Mouse (Mus musculus): ENCODE measurements around the gene Zbtb32. TPM values are rescaled to one million over a fixed set of nuclear protein-coding genes. Genes with fewer than 3 reads are reported as not detected.

Zbtb32 gene
- total RNA-seq, 2 experiments from 2014 or later: not detected

- no peak for DNase-seq (ENCODE audit: low spot score in 2 of 2)
Observed at GRCm38 (mm10) chr7:30550603-30551002, 48.1 kb downstream of the Zbtb32 start.

DNA sequence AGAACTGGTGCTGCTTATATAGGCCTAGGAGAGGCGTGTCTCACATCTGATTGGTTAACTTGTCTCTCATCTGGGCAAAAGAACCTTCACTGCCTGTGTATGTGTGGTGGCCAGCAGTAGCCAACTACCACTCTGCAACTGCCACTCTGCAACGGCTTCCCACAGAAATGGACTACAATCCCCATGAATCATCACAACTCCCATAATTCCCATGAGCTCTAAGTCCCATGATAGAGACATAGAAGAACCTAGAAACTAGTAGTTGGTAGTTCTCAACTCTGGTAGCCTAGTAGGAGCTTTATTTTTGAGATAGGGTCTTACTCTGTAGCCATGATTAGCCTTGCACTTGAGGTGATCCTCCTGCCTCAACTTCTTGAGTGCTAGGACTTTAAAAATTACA is 48.8 kb downstream of the Zbtb32 start:
- no peak for DNase-seq (ENCODE audit: low spot score in 2 of 2)

GRCm38 (mm10) chr7:30544327-30544726 is 54.4 kb downstream of the Zbtb32 start:
- no peak for DNase-seq (ENCODE audit: low spot score in 2 of 2)

DNA sequence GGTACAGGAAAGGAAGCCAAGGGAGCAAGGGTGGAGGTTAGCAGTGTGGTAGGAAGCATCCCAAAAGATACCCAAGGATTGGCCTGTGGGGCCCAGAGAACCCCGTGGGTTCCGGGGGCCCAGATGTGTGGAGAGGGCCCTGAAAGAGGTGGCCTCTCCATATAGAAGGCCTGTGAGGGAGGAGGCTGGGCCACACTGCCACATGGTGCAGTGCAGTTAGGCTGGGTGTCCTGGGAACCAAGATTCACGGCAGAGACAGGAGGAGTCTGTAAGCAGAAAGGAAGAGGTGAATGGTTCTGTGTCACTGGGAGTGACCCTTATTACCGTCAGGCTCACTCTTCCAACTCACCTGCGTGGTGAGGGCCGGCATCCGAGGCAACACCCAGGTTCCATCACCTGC is 58.1 kb downstream of the Zbtb32 start:
- no peak for DNase-seq (ENCODE audit: low spot score in 2 of 2)

Small RNAs within 50 kb of the gene (microRNA-seq; reads per million reads assigned to microRNA genes)
- gene Gm38670: 0 reads per million in 2 experiments
- 0.25 to 0.98 reads per million in 2 experiments for gene Mir3569

Other genes starting within 250 kb of the Zbtb32 start
- 10 to 100 TPM; 29.9 to 32.6 TPM for gene Lrfn3, start 236.1 kb downstream of the Zbtb32 start, total RNA-seq (2021)
- gene Tyrobp, start 185.1 kb downstream of the Zbtb32 start, total RNA-seq (2021): 10 to 100 TPM; 29.7 to 34.3 TPM
- under 1 TPM in 1 of 2 experiments, not detected in 1; 0.99 TPM for gene Hcst, start 179.1 kb downstream of the Zbtb32 start, total RNA-seq (2021)
- 1 to 10 TPM; 3.0 to 4.2 TPM for gene Nfkbid, start 177.2 kb downstream of the Zbtb32 start, total RNA-seq (2021)
- 1,000 to 10,000 TPM; 1,425 to 1,440 TPM for gene Aplp1, start 153.4 kb downstream of the Zbtb32 start, total RNA-seq (2021)
- gene Kirrel2, start 141.2 kb downstream of the Zbtb32 start, total RNA-seq (2021): 10 to 100 TPM; 11.9 to 17.4 TPM
- 1 to 10 TPM in 1 of 2 experiments, under 1 TPM in 1; 0.96 to 1.8 TPM for gene Nphs1, start 140.6 kb downstream of the Zbtb32 start, total RNA-seq (2021)
- gene Prodh2, start 105.3 kb downstream of the Zbtb32 start, total RNA-seq (2021): not detected
- gene Arhgap33, start 63.8 kb downstream of the Zbtb32 start, total RNA-seq (2021): 100 to 1,000 TPM in 1 of 2 experiments, 10 to 100 TPM in 1; 97.4 to 108 TPM
- 1 to 10 TPM; 2.6 to 2.9 TPM for gene Hspb6, start 46.7 kb downstream of the Zbtb32 start, total RNA-seq (2021)
- gene Proser3, start 46.6 kb downstream of the Zbtb32 start, total RNA-seq (2021): 1 to 10 TPM; 4.4 to 5.2 TPM
- gene Lin37, start 39.1 kb downstream of the Zbtb32 start, total RNA-seq (2021): 10 to 100 TPM; 40.8 to 43.2 TPM
- 10 to 100 TPM; 74.6 to 75.2 TPM for gene U2af1l4, start 35.6 kb downstream of the Zbtb32 start, total RNA-seq (2021)
- gene Gm49396, start 35.6 kb downstream of the Zbtb32 start, total RNA-seq (2021): 1 to 10 TPM; 9.1 to 9.2 TPM
- 10 to 100 TPM; 89.3 to 91.7 TPM for gene Psenen, start 35.3 kb downstream of the Zbtb32 start, total RNA-seq (2021)
- gene Igflr1, start 33.5 kb downstream of the Zbtb32 start, total RNA-seq (2021): 1 to 10 TPM; 4.9 to 6.4 TPM
- gene Kmt2b, start 10.2 kb downstream of the Zbtb32 start, total RNA-seq (2021): 10 to 100 TPM; 45.3 to 47.8 TPM
- under 1 TPM; 0.38 to 0.45 TPM for gene Upk1a, start 13.9 kb upstream of the Zbtb32 start, total RNA-seq (2021)
- gene Cox6b1, start 27.2 kb upstream of the Zbtb32 start, total RNA-seq (2021): 100 to 1,000 TPM; 599 to 606 TPM
- gene Etv2, start 36.9 kb upstream of the Zbtb32 start, total RNA-seq (2021): not detected
- gene Rbm42, start 51.4 kb upstream of the Zbtb32 start, total RNA-seq (2021): 10 to 100 TPM; 79.0 to 82.6 TPM
- 1 to 10 TPM; 4.6 to 5.4 TPM for gene Haus5, start 66.1 kb upstream of the Zbtb32 start, total RNA-seq (2021)
- not detected for gene Pmis2, start 72.7 kb upstream of the Zbtb32 start, total RNA-seq (2021)
- not detected for gene 2200002J24Rik, start 100.0 kb upstream of the Zbtb32 start, total RNA-seq (2021)
- gene Atp4a, start 113.3 kb upstream of the Zbtb32 start, total RNA-seq (2021): under 1 TPM; 0.22 to 0.36 TPM
- gene Tmem147, start 130.6 kb upstream of the Zbtb32 start, total RNA-seq (2021): 100 to 1,000 TPM; 109 TPM
- not detected for gene Gapdhs, start 144.8 kb upstream of the Zbtb32 start, total RNA-seq (2021)
- 10 to 100 TPM in 1 of 2 experiments, 1 to 10 TPM in 1; 6.9 to 10.1 TPM for gene Sbsn, start 152.6 kb upstream of the Zbtb32 start, total RNA-seq (2021)
- gene Dmkn, start 164.8 kb upstream of the Zbtb32 start, total RNA-seq (2021): 1 to 10 TPM; 1.1 to 1.8 TPM
- gene Krtdap, start 189.0 kb upstream of the Zbtb32 start, total RNA-seq (2021): not detected
- gene Ffar2, start 224.9 kb upstream of the Zbtb32 start, total RNA-seq (2021): not detected